Mouse (Mus musculus) megakaryocyte, embryonic 14.5 days (primary cell): ENCODE measurements at regions not wholly inside any gene's neighbourhood (a gene's known extent, or its start where the extent isn't known, plus 50 kb on each side); places are given as distances from the start of the nearest gene placed in this dataset.

Experiments used
- FLI1 ChIP-seq: IDR thresholded peaks from 2 replicates; pipeline ENCODE4 v1.6.1; 2012; ENCODE audit warnings: low read length, inconsistent platforms, mixed read lengths
- GATA1 ChIP-seq: IDR thresholded peaks from 3 replicates; pipeline ENCODE4 v1.6.1; 2012; ENCODE audit warnings: mixed read lengths, low read length, inconsistent platforms, borderline replicate concordance

DNA sequence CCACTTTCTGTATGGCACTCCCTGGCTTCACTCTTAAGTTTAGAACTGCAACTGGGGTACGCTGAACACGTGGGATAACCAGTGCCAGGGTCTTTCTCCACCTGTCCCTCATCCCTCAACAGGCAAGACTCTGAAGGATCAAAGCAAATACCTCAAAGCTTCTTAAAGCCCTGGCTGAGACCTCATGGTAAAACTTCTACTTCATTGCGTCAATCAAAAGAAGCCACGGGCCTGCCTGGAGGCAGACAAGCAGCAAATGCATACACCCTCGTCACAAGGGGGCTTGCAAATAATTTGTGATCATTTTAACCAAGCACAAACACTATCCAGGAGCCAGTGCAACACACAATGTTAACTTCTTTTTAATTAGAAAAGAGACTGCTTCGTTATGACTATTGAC lies 387.0 kb upstream of the Slc7a11 start:
- TF ChIP-seq FLI1 (no peak), GATA1 (no peak)
